ENCODE assay signal across 14 mouse cellular contexts in the genomic region with DNA sequence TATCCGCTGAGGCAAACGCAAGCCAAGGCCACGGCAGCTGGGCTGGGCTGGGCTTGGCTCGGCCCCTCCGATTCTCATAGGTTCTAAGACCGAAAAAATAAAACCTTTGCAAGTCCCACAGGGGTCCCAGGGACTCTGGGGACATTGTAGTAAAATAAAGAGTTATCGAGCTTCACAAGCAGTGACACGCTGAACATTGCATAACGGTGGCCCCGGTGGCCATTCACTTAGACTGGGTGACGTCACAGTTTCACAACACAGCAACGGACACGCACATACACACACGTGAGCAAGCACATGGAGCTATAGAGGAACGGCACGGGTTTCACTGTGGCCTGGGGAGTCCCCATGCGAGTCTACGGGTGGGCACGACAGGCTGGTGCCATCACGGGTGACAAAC. TPM values are rescaled to one million over a fixed set of nuclear protein-coding genes. Genes with fewer than 3 reads are reported as not detected.
DNase-seq lines count a peak whose midpoint lies in the region; ATAC-seq lines count a peak whose summit lies in the region.
"Had no signal": no experiment of that assay in that cellular context is flagged by ENCODE, and none has a peak within 500 bp of the region (broad histone marks: within the 10 kb centered on the region; RNA-seq: fewer than 3 reads in every experiment).

No protein-coding gene starts in this region.

- no peak overlapping the region for H3K4me3 ChIP-seq in forebrain, embryonic 13.5 days
- no peak overlapping the region for H3K4me3 ChIP-seq in forebrain, embryonic 10.5 days
- no peak overlapping the region for H3K4me3 ChIP-seq in kidney, embryonic 15.5 days (replicated peaks)
- H3K4me3 ChIP-seq: erythroblast, embryonic 14.5 days; hindbrain, embryonic 12.5 days; limb, embryonic 12.5 days had no signal

- H3K27me3 ChIP-seq in forebrain, embryonic 13.5 days: no peaks in the 10 kb centered on the region
- H3K27me3 ChIP-seq in forebrain, embryonic 10.5 days (ENCODE audit: poor library complexity, severe bottlenecking): no peaks in the 10 kb centered on the region
- H3K27me3 ChIP-seq in kidney, embryonic 15.5 days: no peaks in the 10 kb centered on the region
- H3K27me3 ChIP-seq: hindbrain, embryonic 12.5 days; limb, embryonic 12.5 days had no signal

- no peak for DNase-seq in forebrain, embryonic 10.5 days (ENCODE audit: extremely low spot score, low spot score)
- DNase-seq in kidney, postnatal 14 days: peak; percentile 41
- peak; percentile 21 to 32 for DNase-seq in B cell, adult 2 months
- no peak for DNase-seq in frontal cortex, postnatal 10 days (ENCODE audit: low spot score in 2 of 2)
- no peak for DNase-seq in right cerebral cortex, postnatal 4 days

- peaks cover 5% of the 10 kb centered on the region; the same call in 1 of the 2 replicates for H3K4me1 ChIP-seq in forebrain, embryonic 13.5 days
- H3K4me1 ChIP-seq in forebrain, embryonic 10.5 days: 0 out of 2 replicates have a peak, but pooled peaks cover 5% of the 10 kb centered on the region
- H3K4me1 ChIP-seq in kidney, embryonic 15.5 days: 0 out of 2 replicates have a peak, but pooled peaks cover 7% of the 10 kb centered on the region
- H3K4me1 ChIP-seq: hindbrain, embryonic 12.5 days; limb, embryonic 12.5 days had no signal

- H3K4me2 ChIP-seq in forebrain, embryonic 13.5 days: no peak overlapping the region
- H3K4me2 ChIP-seq in kidney, embryonic 15.5 days: no peak overlapping the region
- H3K4me2 ChIP-seq: hindbrain, embryonic 12.5 days; limb, embryonic 12.5 days had no signal

- WGBS in forebrain, embryonic 13.5 days: 91% methylated on average over 20 of the region's 20 CpGs
- WGBS in forebrain, embryonic 10.5 days: 94% methylated on average over 20 of the region's 20 CpGs
- 86% methylated on average over 20 of the region's 20 CpGs for WGBS in kidney, embryonic 15.5 days

- H3K36me3 ChIP-seq in forebrain, embryonic 13.5 days (ENCODE audit: poor library complexity, severe bottlenecking): peaks cover 39% of the 10 kb centered on the region
- H3K36me3 ChIP-seq in forebrain, embryonic 10.5 days (replicated peaks): peaks cover 30% of the 10 kb centered on the region
- peaks cover 40% of the 10 kb centered on the region for H3K36me3 ChIP-seq in kidney, embryonic 15.5 days

- no peak overlapping the region for H3K9ac ChIP-seq in forebrain, embryonic 13.5 days
- no peak overlapping the region for H3K9ac ChIP-seq in kidney, embryonic 15.5 days
- H3K9ac ChIP-seq: hindbrain, embryonic 12.5 days had no signal

- peak overlapping the region; percentile 48; the same call in 1 of the 2 replicates for H3K27ac ChIP-seq in forebrain, embryonic 13.5 days
- no peak overlapping the region for H3K27ac ChIP-seq in forebrain, embryonic 10.5 days
- H3K27ac ChIP-seq in kidney, embryonic 15.5 days: no peak overlapping the region
- H3K27ac ChIP-seq: hindbrain, embryonic 12.5 days; limb, embryonic 12.5 days had no signal

- ATAC-seq in forebrain, embryonic 13.5 days: no peak
- ATAC-seq in kidney, embryonic 15.5 days (replicated peaks; ENCODE audit: low FRiP score): no peak
- peak; percentile 50 for ATAC-seq in granulocyte monocyte progenitor cell, adult 5-6 weeks (replicated peaks; ENCODE audit: poor library complexity, severe bottlenecking)

- no peaks in the 10 kb centered on the region for H3K9me3 ChIP-seq in forebrain, embryonic 13.5 days (replicated peaks)
- peaks cover under 1% of the 10 kb centered on the region; the same call in 1 of the 2 replicates for H3K9me3 ChIP-seq in forebrain, embryonic 10.5 days
- H3K9me3 ChIP-seq in kidney, embryonic 15.5 days (replicated peaks): no peaks in the 10 kb centered on the region
- H3K9me3 ChIP-seq: hindbrain, embryonic 12.5 days; limb, embryonic 12.5 days had no signal

RNA-seq across cellular contexts. Expression of a gene that starts 12.3 kb away (rescaled TPM):
- polyA plus RNA-seq in forebrain, embryonic 13.5 days (2015; fragmentation: Nextera tagmentation; extraction: Ambion mirVana): not detected in 2 replicates
- not detected in 2 replicates for polyA plus RNA-seq in forebrain, embryonic 10.5 days (2016; fragmentation: Nextera tagmentation; extraction: Ambion mirVana)
- polyA plus RNA-seq in kidney, embryonic 15.5 days (2015; fragmentation: Nextera tagmentation; extraction: Ambion mirVana): not detected in 2 replicates
- not detected in 2 replicates for total RNA-seq in granulocyte monocyte progenitor cell, adult 5-6 weeks (2014; fragmentation: Nextera tagmentation)
- not detected in 2 replicates for total RNA-seq in granulocyte monocyte progenitor cell, adult 5-6 weeks (2017)
- total RNA-seq: megakaryocyte, adult 5-6 weeks had no signal
- polyA plus RNA-seq: erythroblast, embryonic 14.5 days; hindbrain, embryonic 12.5 days; limb, embryonic 12.5 days; neural tube, embryonic 11.5 days; urinary bladder, adult 2 months had no signal

RNA-seq across cellular contexts. Expression of a gene that starts 16.2 kb away (rescaled TPM):
- polyA plus RNA-seq in forebrain, embryonic 13.5 days (2015; fragmentation: Nextera tagmentation; extraction: Ambion mirVana): 85.2 and 86.3 TPM in 2 replicates
- polyA plus RNA-seq in forebrain, embryonic 10.5 days (2016; fragmentation: Nextera tagmentation; extraction: Ambion mirVana): 39.5 and 41.5 TPM in 2 replicates
- 53.9 and 56.7 TPM in 2 replicates for polyA plus RNA-seq in kidney, embryonic 15.5 days (2015; fragmentation: Nextera tagmentation; extraction: Ambion mirVana)
- total RNA-seq in granulocyte monocyte progenitor cell, adult 5-6 weeks (2014; fragmentation: Nextera tagmentation): 50.2 and 58.8 TPM in 2 replicates
- 53.7 and 72.7 TPM in 2 replicates for total RNA-seq in granulocyte monocyte progenitor cell, adult 5-6 weeks (2017)

RNA-seq across cellular contexts. Expression of a gene that starts 32.5 kb away (rescaled TPM):
- polyA plus RNA-seq in forebrain, embryonic 13.5 days (2015; fragmentation: Nextera tagmentation; extraction: Ambion mirVana): 0.15 TPM in 1 of 2 replicates, not detected in the other
- polyA plus RNA-seq in forebrain, embryonic 10.5 days (2016; fragmentation: Nextera tagmentation; extraction: Ambion mirVana): not detected in 2 replicates
- 0.19 TPM in 1 of 2 replicates, not detected in the other for polyA plus RNA-seq in kidney, embryonic 15.5 days (2015; fragmentation: Nextera tagmentation; extraction: Ambion mirVana)
- not detected in 2 replicates for total RNA-seq in granulocyte monocyte progenitor cell, adult 5-6 weeks (2014; fragmentation: Nextera tagmentation)
- total RNA-seq in granulocyte monocyte progenitor cell, adult 5-6 weeks (2017): not detected in 2 replicates
- total RNA-seq: megakaryocyte, adult 5-6 weeks had no signal
- polyA plus RNA-seq: erythroblast, embryonic 14.5 days; hindbrain, embryonic 12.5 days; limb, embryonic 12.5 days; neural tube, embryonic 11.5 days had no signal

Comparison
In these comparisons a context has a peak if more than half of its experiments do, and no peak if none do; other contexts are left out.
1. DNase-seq: peak in kidney, postnatal 14 days (single experiment) and B cell, adult 2 months (2 of 2); none in forebrain, embryonic 10.5 days (single experiment), frontal cortex, postnatal 10 days (0 of 2) and right cerebral cortex, postnatal 4 days (single experiment).